Mouse (Mus musculus) adrenal gland, adult 18-20 months (tissue): Measurements from ENCODE around the gene Stk26. TPM values are rescaled to one million over a fixed set of nuclear protein-coding genes. Genes with fewer than 3 reads are reported as not detected.

Experiments
- DNase-seq, 2 experiments: peaks; one replicate each; pipeline ENCODE4 v3.0.0; 2021 to 2022; ENCODE audit warnings: low spot score in 2 of 2
- long read RNA-seq, 2 experiments: library from polyadenylated mRNA; stranded (forward); transcript quantifications; one replicate each; pipeline ENCODE4 v2.0.0; 2021
- total RNA-seq, 2 experiments: library from RNA; stranded (reverse); gene quantifications; 1 replicate in 1 of 2; 2 replicates in 1 of 2; pipeline ENCODE4 v1.2.3; 2021

Gene Stk26
- total RNA-seq, result 1 to 10 TPM; 1.9 to 4.1 TPM
- long read RNA-seq, experiment 1, partial matches to known transcripts, result 0 of 1 reads
- long read RNA-seq, experiment 1, other reads (novel, unspliced or antisense), result 0 of 1 reads
- long read RNA-seq, experiment 2, transcript Stk26-201 (12 exons, 3,639 nt), result major isoform, 6 of 6 reads
- long read RNA-seq, experiment 2, partial matches to known transcripts, result 0 of 6 reads
- long read RNA-seq, experiment 2, other reads (novel, unspliced or antisense), result 0 of 6 reads

- DNase-seq, result peak; percentile 33 to 47
Measured at GRCm38 (mm10) chrX:50840847-50841560, at the start of gene Stk26. Stk26 (plus strand) TSS chrX:50841047.

GRCm38 (mm10) chrX:50793005-50793680, 47.7 kb upstream of the Stk26 start:
- DNase-seq, result no peak

DNA sequence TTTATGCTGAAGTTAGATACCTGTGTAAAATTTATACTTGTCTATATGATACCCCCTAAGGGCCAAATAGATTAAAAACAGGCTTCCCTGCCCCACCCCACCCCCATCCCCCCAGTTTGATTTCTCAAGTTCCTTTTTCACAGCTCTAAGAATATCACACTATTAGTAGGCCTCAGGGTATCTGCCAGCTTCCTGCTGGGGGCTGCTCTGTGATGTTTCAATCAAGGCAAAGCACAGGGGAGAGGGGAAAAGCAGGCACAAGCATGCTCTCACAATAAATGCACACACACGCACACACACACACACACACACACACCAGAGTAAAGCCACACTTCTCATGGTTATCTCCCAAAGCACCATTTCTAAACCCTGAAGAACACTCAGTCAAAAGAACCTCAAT, 43.0 kb upstream of the Stk26 start:
- no peak for DNase-seq

GRCm38 (mm10) chrX:50798571-50798970, 42.3 kb upstream of the Stk26 start:
- DNase-seq, result no peak

GRCm38 (mm10) chrX:50799656-50800188, 41.1 kb upstream of the Stk26 start:
- no peak for DNase-seq

- no peak for DNase-seq
Measured at GRCm38 (mm10) chrX:50805654-50806053, 35.2 kb upstream of the Stk26 start.

GRCm38 (mm10) chrX:50823856-50824255, 17.0 kb upstream of the Stk26 start:
- no peak for DNase-seq

DNA sequence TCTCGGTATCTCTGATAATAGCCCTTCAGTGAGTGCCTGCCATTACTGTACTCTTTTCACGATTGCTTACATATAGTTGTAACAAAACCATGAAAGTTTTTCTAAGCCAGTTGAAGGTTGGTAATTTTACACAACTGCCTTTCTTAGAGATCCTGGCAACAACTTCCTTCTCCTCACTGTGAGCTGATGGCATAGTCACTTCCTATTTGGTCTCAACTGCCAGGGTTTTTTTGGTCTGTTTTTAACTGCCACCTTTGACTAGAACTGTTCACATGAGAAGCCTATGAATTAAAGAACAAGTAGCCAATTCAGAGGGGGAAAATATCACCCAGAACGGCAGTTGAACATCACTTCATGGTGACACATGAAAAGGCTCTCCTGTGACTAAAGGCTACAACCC, 5.3 kb upstream of the Stk26 start:
- DNase-seq, result no peak

GRCm38 (mm10) chrX:50836029-50836691, 4.7 kb upstream of the Stk26 start:
- no peak for DNase-seq

GRCm38 (mm10) chrX:50841587-50841986, 740 bp downstream of the Stk26 start:
- DNase-seq, result no peak

GRCm38 (mm10) chrX:50842046-50842445, 1.2 kb downstream of the Stk26 start:
- DNase-seq, result no peak

DNA sequence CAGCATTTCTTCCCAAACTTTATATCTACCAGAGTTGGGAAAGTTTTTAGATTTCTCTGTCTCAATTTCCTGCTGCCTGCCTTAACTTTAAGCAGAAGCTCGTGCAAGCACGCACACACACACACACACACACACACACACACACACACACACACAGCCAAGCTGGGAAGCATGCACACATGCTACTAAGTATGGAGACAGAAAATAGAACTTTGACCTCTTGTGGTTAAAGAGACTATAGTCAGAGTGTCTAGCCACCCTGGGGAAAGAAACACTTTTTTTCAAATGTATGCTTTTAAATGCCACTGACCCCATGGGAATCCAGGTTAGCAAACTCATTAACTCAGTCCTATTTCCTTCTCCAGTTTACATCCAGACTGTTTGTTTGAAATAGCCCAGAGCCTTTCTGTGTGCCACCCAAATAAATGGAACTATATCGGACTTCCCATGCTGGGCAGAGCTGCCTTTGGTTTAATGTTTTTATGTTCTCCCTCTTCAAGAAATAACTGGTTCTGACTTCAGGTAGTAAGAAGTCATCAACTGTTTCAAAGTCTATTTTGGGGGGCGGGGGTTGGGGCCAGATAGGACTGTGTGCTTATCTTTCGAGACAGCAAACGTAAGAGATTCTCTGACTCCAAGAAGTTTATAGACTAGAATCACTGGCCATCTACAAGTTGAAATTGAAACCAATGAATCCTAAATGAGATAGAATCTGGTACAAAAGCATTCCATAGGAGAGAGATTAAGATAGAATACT, 9.8 kb downstream of the Stk26 start:
- DNase-seq, result no peak

DNA sequence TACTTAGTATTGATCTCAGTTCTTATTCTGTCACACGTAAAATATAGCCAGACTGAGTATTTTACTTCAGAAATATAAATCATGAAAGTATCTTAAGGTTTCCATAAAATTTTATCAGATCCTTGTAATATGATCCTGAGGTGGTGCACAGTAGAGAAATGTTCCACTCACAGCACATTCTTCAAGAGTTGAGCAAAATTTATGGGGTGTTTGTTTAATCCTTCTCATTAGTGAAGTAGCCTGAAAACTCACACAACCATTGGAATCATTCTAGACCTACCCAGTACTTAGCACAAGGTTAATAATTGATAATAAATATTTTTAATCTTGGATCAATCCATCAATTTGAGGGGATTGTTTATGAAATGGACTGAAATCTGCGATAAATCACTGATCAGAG, 22.9 kb downstream of the Stk26 start:
- DNase-seq, result no peak

GRCm38 (mm10) chrX:50864734-50865133, 23.9 kb downstream of the Stk26 start:
- DNase-seq, result no peak

- DNase-seq, result no peak
Measured at GRCm38 (mm10) chrX:50874246-50875002, 33.6 kb downstream of the Stk26 start.

DNA sequence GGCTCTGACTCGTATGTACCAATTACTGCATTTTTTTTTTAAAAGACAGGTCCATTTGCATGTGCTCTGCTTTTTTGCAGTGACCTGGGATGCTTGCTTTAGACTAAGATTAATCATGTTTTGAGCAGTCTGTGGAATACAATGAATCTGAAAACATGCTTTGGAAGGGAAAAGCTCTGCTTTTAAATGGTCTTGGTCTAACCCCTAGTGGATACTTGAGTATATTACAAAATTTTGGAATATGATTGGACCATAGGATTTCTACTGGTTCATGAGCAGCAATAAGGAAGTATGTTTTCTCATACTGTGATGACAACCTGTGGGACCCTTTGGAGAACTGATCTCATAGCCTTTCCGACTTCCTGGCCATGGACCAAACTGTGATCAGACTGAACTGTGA, 47.2 kb downstream of the Stk26 start:
- no peak for DNase-seq

- no peak for DNase-seq
Measured at GRCm38 (mm10) chrX:50903497-50903896, 62.6 kb downstream of the Stk26 start.

- DNase-seq, result no peak
Measured at GRCm38 (mm10) chrX:50909915-50910314, 69.1 kb downstream of the Stk26 start.

DNA sequence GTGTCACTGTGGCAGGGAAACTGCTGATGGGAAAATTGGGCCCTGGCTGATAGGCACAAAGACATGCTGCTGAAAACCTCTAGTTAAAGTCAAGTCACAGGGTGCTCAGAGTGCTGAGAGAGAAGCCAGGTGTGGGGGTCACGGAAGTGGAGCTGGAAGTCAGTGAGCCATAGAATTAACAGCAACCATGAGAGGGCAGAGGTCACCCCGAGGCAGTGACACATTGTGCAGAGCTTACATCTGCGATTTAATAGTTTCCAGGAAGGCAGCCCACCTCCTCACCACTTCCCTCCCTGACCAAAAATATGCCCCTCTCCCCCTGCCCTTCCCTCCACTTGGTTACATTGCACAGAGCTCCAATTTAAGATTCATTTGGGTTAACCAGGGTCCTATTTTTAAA, 76.5 kb downstream of the Stk26 start:
- DNase-seq, result no peak

GRCm38 (mm10) chrX:50918754-50919153, 77.9 kb downstream of the Stk26 start:
- DNase-seq, result no peak
